Mouse (Mus musculus) layer of hippocampus, adult 11-12 months (tissue): ENCODE measurements at regions not wholly inside any gene's neighbourhood (a gene's known extent, or its start where the extent isn't known, plus 50 kb on each side); places are given as distances from the start of the nearest gene placed in this dataset.
A peak's percentile ranks its signal among the peaks of the same experiment; 100 is the strongest.
"Not testable (repeated sequence)": the region's sequence is repeated elsewhere in the genome, so short reads cannot be mapped to it uniquely, and the experiment has no call there.

Experiments used
- DNase-seq: peaks from one replicate; pipeline ENCODE4 v3.0.0; 2022; ENCODE audit warnings: low spot score

DNA sequence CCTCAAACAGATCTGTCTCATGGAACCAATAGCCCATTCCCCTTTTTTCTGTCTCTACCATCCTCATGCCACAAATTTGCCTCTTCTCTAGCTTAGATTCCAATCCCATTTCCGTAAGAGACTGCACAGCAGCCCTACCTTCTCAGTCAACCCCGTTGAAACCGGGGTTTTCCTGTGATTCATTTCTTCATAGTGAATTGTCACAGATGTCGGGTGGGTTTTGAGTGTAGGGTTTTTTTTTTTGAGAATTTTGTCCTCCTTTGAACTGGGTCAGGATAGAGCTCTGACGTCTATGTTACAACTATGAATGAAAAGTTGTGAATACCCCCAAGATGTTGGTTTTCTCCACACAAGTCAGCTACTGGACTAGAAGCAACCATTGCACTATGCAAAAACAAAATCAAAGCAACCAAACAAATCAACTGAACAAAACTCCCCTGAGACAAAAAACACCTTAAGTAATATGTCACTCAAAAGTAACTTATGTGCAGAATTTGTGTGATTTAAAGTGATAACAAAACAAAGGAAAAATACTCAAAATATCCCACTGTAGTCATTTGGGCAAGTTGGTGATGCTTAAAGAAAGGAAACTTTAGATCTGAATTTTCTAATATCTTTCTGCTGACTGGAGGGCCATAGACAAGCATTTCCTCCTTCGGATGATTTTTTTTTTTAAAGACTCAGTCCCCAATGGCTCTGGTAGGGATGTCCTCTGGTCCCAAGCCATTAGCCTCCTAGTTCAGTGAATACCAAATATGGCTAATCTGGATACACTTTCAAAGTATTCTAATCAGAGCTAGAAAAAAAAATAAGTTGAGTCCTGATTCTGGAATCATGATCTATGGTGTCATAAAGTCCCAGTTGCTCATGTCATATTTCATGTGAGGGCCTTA is 120.7 kb upstream of the Tet2 start:
- no peak for DNase-seq

DNA sequence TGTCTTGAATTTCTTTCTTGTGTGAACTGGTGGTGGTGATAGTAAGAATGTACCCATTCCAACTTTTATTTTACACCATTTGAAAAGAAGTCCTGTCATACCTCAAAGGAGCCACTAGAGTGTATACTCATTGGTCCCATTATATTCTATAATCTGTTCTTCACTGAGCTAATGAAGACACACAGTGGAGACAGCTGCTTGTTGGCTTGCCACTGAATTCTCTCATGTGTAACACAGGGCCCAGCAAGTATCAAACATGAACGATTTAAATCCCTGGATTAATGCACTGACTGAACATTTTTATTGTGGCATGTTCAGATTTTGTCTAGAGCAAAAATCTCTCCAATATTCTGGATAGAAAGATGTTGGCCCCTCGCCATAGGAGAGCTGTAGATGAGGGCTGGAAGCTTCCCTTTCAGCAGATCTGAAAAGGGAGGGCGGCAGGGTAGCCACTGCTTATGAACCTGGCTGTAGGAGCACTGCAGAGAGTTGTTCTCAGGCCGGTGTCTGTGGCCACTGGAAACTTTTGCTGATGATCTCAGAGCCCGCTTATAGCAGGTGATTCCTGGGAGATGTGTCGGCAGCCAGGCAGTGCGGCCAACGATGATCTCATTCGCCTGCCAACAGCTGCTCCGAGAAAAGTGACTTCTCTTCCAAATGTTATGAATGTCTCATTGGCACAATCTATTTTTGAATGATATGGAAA is 128.0 kb upstream of the Tet2 start:
- peak; percentile 42 for DNase-seq

DNA sequence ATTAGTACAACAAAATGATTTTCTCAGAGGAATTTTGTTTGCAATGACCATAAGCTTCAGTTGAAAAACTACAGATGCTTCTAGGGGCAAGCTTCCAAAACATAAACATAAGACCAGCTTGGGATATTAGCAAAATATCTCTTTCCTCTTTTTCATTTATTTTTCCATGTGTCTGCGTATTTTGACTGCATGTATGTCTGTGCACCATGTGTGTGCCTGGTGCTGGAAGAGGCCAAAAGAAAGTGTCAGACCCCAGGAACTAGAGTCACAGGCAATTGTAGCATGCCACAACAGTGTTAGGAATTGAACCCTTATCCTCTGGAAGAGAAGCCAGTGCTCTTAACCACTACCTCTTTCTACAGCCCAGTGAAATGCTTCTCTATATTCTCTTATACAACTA is 133.0 kb upstream of the Tet2 start:
- DNase-seq: no peak

DNA sequence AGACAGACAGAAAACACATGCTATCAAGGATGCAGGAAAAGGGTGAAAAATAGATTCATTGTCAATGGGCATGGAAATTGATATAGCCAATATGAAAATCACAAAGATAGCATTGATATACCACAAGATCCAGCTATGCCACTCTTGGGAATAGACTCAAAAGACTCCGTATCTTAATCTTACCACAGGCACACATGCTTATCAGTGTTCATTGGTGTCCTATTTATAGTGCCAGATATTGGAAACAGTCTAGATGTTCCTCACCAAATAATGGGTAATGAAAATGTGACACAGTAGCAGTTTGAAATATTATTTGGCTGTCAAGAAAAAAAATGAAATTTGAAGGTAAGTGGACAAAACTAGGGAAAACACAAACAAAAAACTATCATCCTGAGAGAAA is 135.0 kb upstream of the Tet2 start:
- no peak for DNase-seq

DNA sequence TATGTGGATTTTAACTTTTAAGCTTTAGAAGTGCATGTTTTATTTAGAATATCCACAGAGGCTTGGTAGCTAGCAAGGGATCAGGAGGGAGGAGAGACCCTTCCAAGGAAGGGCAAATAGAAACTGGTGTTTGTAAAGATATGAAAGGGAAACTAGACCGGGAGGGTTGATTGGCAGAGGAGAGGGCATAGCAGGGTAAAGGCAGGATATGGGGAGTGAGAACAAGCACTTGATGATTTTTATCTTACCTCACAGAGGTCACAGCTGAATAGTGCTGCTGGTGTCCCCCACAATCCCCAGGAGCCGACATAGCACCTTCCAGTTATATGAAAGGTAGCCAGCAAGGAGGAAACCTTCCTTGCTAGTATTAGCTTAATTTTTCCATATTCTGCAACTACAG is 135.4 kb upstream of the Tet2 start:
- no peak for DNase-seq

DNA sequence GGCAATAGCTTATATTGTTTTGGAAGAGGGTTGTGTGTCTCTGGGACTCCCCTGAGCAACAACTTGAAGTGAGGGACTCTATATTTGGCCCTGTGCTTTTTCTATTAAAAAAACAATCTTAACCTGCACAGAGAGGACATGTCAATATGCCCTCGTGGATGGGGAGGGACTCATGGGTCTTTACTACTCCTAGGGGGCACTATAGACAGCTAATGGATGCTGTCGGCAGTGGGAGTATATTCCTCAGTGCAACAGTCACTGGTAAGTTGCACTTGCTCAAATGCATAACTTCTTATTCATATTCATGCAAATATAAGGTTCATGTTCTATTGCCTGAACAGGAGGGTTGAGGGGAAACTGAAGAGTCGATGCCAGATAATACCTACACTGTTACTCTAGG is 135.9 kb upstream of the Tet2 start:
- no peak for DNase-seq

DNA sequence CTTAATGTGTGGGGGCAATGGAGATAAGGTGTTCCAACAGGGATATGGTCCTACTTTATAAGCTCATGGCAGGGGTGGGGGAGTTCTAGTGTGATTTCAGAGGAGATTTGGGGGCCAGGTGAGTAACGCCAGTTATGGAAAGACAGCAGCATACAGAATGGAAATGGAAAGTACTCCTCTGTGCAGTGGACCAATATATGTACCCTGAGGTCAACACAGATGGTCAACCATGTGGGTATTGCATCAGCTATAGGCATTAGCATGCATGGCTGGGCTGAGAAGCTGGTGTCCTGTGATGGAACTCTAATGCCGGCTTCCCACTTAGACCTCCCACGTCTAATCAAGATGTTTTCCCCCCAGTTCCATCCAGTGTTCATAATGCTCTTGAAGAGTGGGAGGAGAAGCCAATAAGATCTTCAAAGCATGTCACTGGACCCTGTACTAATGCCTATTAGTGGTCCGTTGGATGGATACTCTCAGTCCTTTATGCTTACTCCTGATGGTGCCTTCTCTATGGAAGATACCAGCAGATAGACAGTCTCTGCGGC is 139.3 kb upstream of the Tet2 start:
- DNase-seq: no peak

DNA sequence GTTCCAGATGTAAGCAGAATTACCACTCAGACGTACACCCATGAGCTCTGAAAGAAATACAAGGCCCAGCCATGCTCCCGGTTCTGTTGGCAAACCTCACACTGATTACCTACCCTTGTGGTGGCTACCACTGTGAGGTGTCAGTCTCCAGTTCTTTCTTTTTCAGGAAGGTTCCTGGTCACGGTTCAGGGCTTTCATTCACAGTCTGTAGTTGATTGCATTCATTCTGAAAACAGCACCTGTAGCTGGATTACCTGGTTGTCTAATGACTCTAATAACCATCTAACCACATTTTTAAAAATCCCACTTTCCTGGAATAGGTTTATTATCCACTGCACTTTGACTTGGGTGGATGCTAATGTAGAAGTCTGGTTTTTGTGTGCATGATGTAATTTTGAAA is 139.8 kb upstream of the Tet2 start:
- no peak for DNase-seq

DNA sequence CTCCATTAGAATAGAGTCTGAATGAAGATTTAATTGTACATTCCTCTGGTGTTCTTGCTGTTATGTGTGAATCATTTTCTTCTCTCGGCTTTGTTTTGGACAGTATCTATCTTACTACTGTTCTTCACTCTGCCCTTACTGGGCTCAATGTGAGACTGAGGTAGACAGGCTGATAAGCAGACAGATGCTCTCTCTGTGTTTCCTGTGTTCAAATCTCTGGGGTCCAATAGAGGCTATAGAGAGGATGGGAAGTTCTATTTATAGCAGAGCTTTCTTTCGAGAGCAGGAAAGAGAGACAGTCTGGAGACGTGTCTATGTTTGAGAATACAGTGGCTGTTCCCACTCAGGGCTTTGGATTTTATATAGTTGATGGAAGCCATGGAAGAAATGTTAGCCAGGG is 140.5 kb upstream of the Tet2 start:
- DNase-seq: no peak

DNA sequence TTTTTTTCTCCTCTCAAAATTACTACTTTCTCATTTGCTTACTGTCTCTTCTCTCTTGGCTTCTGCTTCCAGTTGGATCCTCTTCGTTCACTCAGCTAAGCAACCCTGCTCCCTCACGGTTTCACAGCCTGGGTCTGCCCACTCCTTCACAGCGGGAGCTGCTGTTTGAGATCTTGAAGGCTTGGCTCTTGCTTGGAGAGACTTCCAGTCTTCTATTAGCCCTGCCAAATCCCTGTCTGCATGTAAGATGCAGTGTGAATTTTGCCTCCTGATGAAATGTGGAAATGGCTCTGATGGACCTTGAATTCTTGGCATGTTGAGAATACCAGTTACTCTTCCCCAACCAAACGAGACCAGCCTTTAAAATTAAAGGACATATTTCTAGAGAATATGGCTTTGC is 149.1 kb upstream of the Tet2 start:
- peak; percentile 11 for DNase-seq

DNA sequence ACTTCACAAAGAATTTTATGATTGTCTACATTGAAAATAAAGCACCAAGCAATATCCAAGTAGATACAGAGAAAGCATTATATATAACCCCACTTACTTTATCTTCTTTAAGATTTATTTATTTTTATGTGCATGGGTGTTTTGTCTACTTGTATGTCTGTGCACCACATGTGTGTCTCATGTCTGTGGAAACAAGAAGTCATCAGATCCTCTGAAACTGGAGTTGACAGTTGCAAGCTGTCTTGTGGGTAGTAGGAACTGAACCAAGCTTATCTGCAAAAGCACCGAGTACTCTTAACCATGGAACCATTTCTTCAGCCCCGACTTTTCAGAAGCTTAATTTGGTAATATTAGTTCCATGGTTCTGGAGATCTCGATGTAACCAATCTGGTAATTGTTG is 151.2 kb upstream of the Tet2 start:
- DNase-seq: no peak

DNA sequence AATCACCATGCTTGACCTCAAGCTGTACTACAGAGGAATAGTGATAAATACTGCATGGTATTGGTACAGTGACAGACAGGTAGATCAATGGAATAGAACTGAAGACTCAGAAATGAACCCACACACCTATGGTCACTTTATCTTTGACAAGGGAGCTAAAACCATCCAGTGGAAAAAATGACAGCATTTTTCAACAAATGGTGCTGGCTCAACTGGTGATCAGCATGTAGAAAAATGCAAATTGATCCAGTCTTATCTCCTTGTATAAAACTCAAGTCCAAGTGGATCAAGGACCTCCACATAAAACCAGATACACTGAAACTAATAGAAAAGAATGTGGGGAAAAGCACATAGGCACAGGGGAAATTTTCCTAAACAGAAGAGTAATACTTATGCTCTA is 159.9 kb upstream of the Tet2 start:
- DNase-seq: not testable (repeated sequence)

DNA sequence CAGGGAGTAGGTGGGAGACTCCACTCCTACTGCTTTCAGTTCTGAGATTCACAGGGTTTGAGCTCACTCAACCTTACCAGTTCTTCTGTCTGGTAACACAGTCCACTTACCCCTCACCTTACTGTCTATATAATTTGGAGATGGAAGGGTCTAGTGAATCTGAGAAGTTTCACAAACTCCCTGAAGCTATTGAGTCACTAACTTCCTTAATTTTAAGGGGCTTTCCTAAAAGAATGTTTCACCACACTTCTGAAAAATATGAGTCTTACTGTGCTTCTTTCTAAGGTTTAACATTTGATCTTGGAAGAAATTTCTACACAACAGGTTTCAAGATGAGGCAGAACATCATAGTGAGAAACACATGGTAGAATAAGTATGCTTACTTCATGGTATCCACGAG is 166.6 kb upstream of the Tet2 start:
- DNase-seq: no peak

DNA sequence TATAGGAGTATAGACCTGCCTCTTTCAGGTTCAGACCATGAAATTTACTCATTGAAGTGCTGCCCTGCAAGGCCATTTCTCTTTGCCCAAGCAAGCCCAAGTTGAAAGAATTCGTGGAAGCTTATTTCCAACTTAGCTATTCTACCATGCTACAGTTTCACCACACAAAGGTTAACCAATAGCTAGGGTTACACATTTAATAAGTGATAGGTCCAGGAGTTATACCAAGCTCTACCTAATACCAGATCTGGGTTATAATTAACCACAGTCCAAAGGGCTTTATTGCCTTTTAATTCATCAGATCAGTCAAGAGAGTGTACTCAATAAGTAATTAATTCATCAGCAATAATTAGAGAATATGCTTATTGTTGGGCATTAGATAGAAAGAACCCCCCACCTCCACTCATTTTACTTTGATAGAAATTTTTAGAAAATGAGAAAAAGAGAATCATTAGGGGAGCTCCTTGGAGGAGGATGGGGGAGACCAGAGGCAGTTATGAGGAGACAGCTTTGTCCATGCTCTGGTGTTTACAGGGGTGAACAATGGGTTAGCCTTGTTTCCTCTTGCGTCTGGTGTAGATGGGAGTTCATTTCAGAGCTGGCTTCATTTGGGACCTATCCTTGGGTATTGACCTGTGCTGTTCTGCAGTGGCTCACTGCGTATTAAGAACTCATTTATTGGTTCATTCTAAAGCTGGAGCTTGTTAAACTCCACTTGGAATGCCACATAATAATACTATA is 177.8 kb upstream of the Tet2 start:
- DNase-seq: no peak

DNA sequence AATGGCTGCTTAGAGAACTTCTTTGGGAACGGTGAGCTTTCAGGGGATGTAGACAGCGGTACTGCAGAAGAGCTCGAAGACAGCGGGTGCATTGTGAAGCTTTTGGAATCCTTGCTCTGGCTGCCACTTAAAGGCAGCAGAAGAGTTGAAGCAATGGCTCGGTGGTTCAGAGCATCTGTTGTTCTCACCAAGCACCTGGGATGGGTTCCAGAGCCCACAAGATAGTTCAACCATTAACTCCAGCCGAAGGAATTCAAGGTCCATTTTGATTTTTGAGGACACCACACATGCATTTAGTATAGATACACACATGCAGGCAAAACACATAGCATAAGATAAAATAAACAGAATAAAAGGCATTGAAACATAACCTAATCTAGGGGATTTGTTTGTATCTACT is 181.9 kb upstream of the Tet2 start:
- DNase-seq: no peak

DNA sequence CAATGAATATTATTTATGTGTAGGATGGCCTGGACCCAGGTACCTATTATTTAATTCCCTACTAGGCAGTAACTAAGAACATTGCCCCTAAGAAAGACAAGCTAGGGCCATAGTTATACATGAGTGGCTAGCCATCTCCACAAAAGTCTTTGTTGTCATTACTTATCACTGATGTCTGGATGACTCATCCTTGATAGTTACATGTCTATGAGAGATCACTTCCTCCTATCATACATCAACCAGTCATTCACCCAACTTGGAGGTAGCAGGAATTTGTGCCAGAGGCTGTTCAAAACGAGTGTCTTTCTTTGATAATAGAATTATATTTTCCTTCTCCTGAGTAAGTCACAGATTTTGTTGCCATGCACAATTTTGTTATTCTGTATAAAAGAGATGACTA is 190.7 kb upstream of the Tet2 start:
- DNase-seq: no peak

DNA sequence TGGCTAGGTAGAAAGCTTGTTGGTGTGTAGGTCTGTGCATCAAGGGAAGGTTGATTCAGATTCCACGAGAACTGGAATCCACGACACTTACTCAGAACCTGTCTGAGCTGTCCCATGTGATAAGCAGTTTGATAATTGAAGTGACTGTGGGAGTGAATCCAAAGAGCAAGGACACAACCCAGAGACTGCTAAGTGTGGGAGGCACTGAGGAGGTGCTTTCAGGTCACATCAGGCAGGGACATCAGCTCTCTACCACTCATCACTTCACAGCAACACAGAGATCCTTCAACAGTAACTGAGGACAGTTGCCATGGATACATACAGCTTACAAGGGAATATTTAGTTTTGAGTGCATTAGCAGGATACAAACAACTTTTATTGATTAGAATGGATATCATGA is 194.0 kb upstream of the Tet2 start:
- DNase-seq: no peak

DNA sequence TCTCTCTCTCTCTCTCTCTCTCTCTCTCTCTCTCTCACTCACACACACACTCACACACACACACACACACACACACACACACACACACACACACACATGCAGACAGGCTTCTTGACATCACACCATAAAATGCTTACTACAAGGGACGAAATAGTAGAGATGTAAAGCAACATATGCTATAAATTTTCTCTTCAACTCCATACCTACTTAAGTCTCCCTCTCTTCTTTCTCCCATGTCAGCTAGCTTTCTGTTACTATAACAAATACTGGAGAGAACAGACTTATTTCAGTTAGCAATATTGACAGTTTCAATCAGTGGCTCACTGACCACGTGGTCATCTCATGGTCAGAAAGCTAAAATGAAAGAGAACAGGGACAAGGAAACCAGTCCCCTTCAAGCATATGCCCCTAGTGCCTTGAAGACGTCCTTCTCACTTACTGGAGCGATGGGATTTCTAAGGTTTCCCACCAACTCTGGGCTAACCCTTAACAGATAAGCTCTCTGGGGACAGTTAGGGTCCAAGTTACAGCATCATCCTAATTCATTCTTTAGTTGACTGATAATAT is 199.7 kb upstream of the Tet2 start:
- no peak for DNase-seq

DNA sequence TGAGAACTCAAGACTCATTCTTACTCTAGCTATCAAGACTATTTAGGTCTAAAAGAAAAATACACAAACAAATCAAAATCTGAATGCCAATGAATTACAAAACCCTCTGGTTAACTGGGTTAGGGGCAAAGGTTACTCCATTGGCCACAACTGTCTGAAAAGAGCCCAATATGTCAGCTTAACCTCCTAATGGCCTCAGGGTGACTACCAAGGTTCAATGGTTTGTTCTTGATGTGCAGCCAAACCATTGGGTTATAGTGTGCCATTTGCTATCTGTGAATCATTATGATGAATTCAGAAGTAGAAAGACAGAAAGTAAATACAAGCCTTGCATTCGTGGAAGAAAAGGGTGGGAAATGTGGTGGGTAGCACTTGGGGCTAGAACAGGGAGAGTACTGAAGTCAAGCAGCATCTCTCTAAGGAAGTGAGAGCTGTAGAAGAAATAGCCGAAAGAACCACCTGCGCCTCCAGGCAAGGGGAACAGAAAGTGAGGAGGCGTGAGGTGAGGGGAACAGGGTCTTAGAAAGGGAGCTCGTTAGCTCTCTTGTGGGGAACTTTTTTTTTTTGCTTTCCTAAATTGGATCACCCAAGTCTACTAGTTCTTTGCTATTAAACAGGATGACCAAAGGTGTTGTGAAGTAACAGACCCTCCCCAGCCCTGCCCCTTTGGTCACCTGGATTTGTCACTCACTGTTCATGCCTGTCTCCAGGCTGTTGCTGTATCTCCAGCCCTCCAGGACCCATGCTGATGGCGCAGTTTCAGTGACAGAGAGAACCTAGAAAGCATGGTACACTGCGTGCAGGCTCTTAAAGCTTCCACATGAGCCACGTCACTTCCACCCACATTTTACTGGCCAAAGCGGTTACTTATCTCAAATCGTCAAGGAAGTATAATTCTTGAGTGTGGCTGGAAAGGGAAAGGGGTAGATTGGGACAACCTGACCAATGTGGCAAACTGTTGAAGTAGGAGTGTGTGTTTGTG is 204.1 kb upstream of the Tet2 start:
- no peak for DNase-seq

DNA sequence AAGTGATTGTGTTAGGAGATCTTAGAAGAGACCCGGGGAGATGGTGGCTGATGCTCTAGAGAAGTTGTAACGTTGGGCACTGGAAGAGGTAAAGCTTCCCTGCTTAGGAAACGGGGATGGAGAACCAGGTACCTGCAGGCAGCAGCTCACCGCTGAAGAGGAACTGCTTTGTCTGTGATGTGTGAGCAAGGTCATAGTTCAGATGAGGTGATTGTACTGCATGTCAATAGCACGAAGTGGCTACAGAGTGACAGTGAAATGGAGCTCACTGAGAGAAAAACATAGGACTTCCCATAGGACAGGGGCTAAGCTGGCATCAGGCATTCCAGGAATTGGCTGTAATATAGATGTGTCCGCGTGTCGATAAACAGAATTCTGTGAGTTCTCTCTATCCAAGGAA is 205.1 kb upstream of the Tet2 start:
- DNase-seq: no peak

DNA sequence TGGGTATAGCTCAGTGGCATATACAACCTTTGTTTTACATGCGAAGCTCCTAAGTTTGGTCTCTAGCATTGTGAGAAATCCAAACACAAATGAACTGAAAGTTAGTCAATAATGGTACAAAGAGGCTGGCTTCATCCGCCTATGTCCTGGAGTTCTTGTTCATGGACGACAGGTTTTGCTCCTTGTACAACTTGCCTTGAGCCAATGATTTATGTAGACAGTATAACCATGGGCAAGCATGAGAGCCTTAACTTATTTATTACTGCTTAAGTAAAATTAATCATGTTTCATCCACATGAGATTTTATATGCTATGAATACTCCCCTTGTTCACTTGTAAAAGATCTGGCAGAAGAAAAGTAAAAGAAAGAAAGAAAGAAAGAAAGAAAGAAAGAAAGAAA is 205.7 kb upstream of the Tet2 start:
- no peak for DNase-seq
